Mouse (Mus musculus) neural tube, embryonic 12.5 days (tissue): ENCODE data around the gene B430306N03Rik. TPM values are rescaled to one million over a fixed set of nuclear protein-coding genes. Genes with fewer than 3 reads are reported as not detected.

Source experiments
- ATAC-seq: fragments of 200-750 bp; cut with Nextera tagmentation; 2 replicates; pipeline ENCODE4 v1.8.0; 2017; ENCODE audit warnings: low read depth, mild to moderate bottlenecking, moderate TSS enrichment, moderate library complexity; ENCODE audit not compliant: low FRiP score
- H3K27ac ChIP-seq: fragments of 300-500 bp; sonication (generic); 2 replicates; pipeline ENCODE4 v1.5.1; 2016
- H3K27me3 ChIP-seq: fragments of 300-500 bp; sonication (generic); replicated peaks from 2 replicates; pipeline ENCODE4 v1.6.1; 2016; ENCODE audit warnings: mild to moderate bottlenecking
- H3K36me3 ChIP-seq: fragments of 300-500 bp; sonication (generic); 2 replicates; pipeline ENCODE4 v1.6.1; 2016; ENCODE audit warnings: mild to moderate bottlenecking
- H3K4me1 ChIP-seq: fragments of 300-500 bp; sonication (generic); 2 replicates; pipeline ENCODE4 v1.6.1; 2016
- H3K4me2 ChIP-seq: fragments of 300-500 bp; sonication (generic); replicated peaks from 2 replicates; pipeline ENCODE4 v1.6.1; 2016; ENCODE audit warnings: mild to moderate bottlenecking
- H3K4me3 ChIP-seq: fragments of 300-500 bp; sonication (generic); 2 replicates; pipeline ENCODE4 v1.5.1; 2016
- H3K9ac ChIP-seq: fragments of 300-500 bp; sonication (generic); 2 replicates; pipeline ENCODE4 v1.6.1; 2016; ENCODE audit warnings: mild to moderate bottlenecking
- H3K9me3 ChIP-seq: fragments of 300-500 bp; sonication (generic); 2 replicates; pipeline ENCODE4 v1.6.1; 2016; ENCODE audit warnings: mild to moderate bottlenecking
- WGBS: fragments of 180-500 bp; shearing (Covaris S2); methylation state at CpG from one replicate; pipeline ENCODE4 v1.1.7; 2016; 5-methylcytosine and 5-hydroxymethylcytosine counted together
- polyA plus RNA-seq: library from polyadenylated mRNA; unstranded; fragments of >200 nt; fragmentation: Nextera tagmentation; extraction: Ambion mirVana; gene quantifications from 2 replicates; pipeline ENCODE4 v1.2.1, GENCODE M21; 2016

The B430306N03Rik gene
- polyA plus RNA-seq, 1 experiment from 2014 or later: not detected

DNA sequence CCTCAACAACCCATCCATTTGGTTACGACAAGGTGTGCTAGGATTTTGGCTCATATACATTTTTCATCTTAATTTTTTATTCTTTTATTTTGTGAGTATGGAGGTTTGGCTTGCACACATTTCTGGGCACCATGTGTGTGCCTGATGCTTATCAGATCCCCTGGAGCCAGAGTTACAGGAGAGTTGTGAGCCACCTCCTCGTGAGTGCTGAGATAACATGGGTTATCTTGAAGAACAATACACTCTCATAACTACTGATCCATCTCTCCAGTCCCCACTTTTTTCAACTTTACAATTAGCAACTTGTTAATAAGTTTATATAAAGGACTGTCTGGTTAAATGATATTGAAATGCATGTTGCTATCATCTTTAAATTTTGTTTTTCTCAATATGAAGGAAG, 5.3 kb downstream of the B430306N03Rik start:
- Histone ChIP-seq H3K4me3 (no peak overlapping the region), H3K4me1 (no peaks in the 10 kb centered on the region), H3K9ac (no peak overlapping the region), H3K4me2 (no peak overlapping the region), H3K27ac (no peak overlapping the region), H3K27me3 (no peaks in the 10 kb centered on the region), H3K9me3 (no peaks in the 10 kb centered on the region), H3K36me3 (no peaks in the 10 kb centered on the region)
- 82% methylated on average over 2 of the region's 2 CpGs for WGBS
- ATAC-seq: no peak

DNA sequence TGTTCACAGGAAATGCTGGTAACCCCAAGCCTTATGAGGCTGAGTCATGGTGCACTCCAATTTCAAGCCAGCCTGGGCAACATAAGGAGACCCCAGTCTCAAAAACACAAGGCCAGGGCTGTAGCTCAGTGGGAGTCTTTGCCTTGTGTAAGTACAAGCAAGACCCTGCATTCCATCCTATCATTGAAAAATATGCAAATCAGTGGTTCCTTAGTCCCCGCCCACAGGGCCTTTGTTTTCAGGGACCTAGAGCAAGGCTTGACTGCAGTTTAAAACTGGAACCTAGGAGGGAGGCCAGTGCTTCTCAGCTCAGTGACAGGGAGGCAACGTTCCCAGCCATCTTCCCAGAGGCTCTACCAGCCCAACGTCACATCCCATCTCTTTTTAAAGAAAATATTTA, 7.3 kb downstream of the B430306N03Rik start:
- Histone ChIP-seq H3K27ac (no peak overlapping the region), H3K4me3 (no peak overlapping the region), H3K4me1 (no peaks in the 10 kb centered on the region), H3K36me3 (no peaks in the 10 kb centered on the region), H3K9me3 (no peaks in the 10 kb centered on the region), H3K9ac (no peak overlapping the region), H3K4me2 (no peak overlapping the region), H3K27me3 (no peaks in the 10 kb centered on the region)
- ATAC-seq: no peak
- 76% methylated on average over 3 of the region's 3 CpGs for WGBS

DNA sequence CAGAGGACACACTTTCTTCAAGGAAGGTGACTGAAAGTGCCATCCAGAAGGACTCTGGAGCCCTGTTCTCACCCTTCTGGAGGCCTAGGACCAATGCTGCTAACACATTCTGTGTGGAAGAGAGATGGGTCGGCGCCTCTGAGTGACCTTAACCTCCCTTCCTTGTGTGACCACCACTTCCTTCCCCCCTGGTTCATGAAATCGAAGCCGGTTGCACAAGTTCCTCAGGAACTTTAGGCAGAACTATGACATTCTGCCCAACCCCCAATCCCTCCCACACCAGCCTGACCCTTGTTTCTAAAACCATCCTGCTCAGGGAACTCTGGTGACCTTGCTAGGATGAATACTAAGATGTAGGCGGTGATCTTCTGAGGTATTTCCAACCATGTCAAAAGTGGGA, 8.3 kb downstream of the B430306N03Rik start:
- no peak overlapping the region for H3K4me3 ChIP-seq
- WGBS: 97% methylated on average over 5 of the region's 5 CpGs
- no peaks in the 10 kb centered on the region for H3K9me3 ChIP-seq
- ATAC-seq: no peak
- H3K27me3 ChIP-seq: no peaks in the 10 kb centered on the region
- H3K9ac ChIP-seq: no peak overlapping the region
- H3K4me1 ChIP-seq: no peaks in the 10 kb centered on the region
- no peak overlapping the region for H3K27ac ChIP-seq
- no peaks in the 10 kb centered on the region for H3K36me3 ChIP-seq
- H3K4me2 ChIP-seq: no peak overlapping the region

DNA sequence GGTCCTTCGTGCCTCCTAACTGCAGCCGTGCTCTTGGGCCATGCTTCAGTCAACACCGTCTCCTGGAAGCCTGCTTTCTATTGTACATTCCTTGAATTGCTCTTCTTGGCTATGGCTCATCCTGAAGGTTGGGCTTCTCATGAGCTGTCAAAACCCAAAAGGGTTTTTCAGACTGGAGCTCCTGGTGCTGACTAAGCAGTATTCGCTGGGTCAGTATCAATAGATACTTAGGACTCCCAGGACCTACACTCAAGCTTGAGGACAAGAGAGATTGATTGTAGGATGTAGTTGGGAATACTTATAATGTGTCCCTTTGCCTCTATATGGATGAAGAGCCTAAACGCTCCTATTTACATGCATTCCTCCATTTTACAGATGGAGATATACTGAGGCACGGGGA, 9.2 kb downstream of the B430306N03Rik start:
- no peak for ATAC-seq
- Histone ChIP-seq H3K36me3 (no peaks in the 10 kb centered on the region), H3K9me3 (no peaks in the 10 kb centered on the region), H3K4me3 (no peak overlapping the region), H3K9ac (no peak overlapping the region), H3K27me3 (no peaks in the 10 kb centered on the region), H3K4me2 (no peak overlapping the region), H3K4me1 (no peaks in the 10 kb centered on the region), H3K27ac (no peak overlapping the region)
- WGBS: 97% methylated on average over 6 of the region's 6 CpGs

DNA sequence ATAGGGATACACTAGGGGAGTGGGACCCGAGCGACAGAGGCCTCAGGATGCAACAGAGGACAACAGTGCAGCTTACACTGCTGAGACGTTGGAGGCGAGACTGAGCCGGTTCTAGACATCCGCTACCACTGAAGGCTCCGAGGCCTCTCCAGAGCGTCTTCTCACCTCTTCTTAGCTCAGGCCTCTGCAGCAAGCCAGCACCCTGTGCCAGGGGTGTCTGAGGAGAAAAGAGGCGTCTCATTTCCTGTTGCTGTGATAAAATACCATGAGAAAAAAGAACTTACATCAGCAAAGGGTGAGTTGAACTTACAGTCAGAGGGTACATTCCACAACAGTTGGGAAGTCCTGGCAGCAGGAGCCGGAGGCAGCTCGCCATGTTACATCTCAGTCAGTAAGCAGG, 9.7 kb downstream of the B430306N03Rik start:
- ATAC-seq: no peak
- no peak overlapping the region for H3K4me2 ChIP-seq
- no peaks in the 10 kb centered on the region for H3K36me3 ChIP-seq
- WGBS: 92% methylated on average over 11 of the region's 11 CpGs
- H3K9me3 ChIP-seq: no peaks in the 10 kb centered on the region
- H3K27me3 ChIP-seq: no peaks in the 10 kb centered on the region
- H3K4me3 ChIP-seq: no peak overlapping the region
- H3K9ac ChIP-seq: no peak overlapping the region
- H3K27ac ChIP-seq: no peak overlapping the region
- H3K4me1 ChIP-seq: no peaks in the 10 kb centered on the region

DNA sequence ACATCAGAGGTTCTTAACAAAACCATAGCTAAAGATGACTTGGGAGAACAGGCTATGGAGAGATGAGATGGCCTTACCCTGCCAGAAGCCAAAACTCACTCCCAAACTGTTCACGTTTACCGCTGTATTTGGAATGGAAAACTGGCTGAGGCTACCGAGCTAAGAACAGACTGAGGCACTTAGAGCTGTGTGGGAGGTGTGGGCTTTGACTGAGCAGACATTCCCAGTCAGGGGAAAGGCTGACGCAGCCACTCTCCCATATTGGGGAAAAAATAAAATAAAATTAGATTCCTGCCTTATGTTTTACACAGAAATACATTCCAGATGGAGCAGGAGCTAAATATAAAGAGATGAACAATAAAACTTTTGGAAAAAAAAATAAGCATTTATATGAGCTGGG, 10.7 kb downstream of the B430306N03Rik start:
- H3K4me2 ChIP-seq: no peak overlapping the region

DNA sequence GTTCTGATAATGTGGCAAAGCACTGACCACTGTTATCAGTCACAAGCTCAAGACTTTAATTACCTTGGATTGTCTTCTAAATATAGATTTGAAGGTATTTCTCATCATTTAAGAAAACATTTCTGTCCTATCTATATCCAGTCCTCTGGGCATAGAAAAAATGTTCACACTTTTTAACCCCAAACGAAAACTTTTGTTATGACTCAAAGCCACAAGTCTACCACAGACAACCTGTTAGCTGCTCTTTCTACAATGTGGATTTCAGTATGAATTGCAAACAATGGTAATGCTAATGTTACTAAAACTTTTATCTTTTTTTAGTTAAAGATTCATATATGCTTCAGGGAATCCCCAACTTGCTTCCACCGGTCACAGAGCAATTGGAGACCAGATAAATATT, 16.6 kb downstream of the B430306N03Rik start:
- WGBS: 93% methylated on average over 2 of the region's 2 CpGs

More for the DNA sequence above, 10.7 kb downstream of the B430306N03Rik start:
- H3K27me3 ChIP-seq: no peaks in the 10 kb centered on the region
- H3K27ac ChIP-seq: no peak overlapping the region
- no peak overlapping the region for H3K9ac ChIP-seq
- no peak for ATAC-seq
- no peaks in the 10 kb centered on the region for H3K9me3 ChIP-seq
- WGBS: 86% methylated on average over 4 of the region's 4 CpGs
- no peak overlapping the region for H3K4me3 ChIP-seq
- no peaks in the 10 kb centered on the region for H3K4me1 ChIP-seq
- no peaks in the 10 kb centered on the region for H3K36me3 ChIP-seq

DNA sequence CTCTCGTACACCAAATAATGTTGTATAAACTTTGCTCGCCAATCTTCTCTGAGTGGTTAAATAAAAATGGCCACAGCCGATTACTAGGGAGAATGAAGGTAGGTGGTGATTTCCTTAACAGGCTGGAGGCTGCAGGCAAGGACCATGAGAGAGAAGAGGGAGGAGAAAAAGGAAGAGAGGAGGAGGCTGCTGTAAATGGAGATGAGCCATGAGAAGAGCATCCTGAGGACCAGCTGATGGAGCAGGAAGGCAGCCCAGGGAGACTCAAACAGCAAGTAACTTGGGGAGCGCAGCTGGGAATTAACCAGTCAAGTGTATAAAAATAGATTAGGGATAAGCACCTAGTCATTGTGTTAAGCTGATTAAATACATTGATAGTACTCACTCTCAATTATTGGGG, 18.2 kb downstream of the B430306N03Rik start:
- Histone ChIP-seq H3K36me3 (no peaks in the 10 kb centered on the region), H3K9ac (no peak overlapping the region), H3K4me2 (no peak overlapping the region), H3K27me3 (no peaks in the 10 kb centered on the region), H3K4me1 (no peaks in the 10 kb centered on the region), H3K9me3 (no peaks in the 10 kb centered on the region), H3K27ac (no peak overlapping the region), H3K4me3 (no peak overlapping the region)
- ATAC-seq: no peak
- 93% methylated on average over 4 of the region's 4 CpGs for WGBS

More for the DNA sequence above, 16.6 kb downstream of the B430306N03Rik start:
- H3K27me3 ChIP-seq: no peaks in the 10 kb centered on the region
- H3K4me2 ChIP-seq: no peak overlapping the region
- no peak overlapping the region for H3K4me3 ChIP-seq
- H3K36me3 ChIP-seq: no peaks in the 10 kb centered on the region
- no peak for ATAC-seq
- H3K9me3 ChIP-seq: no peaks in the 10 kb centered on the region
- no peak overlapping the region for H3K9ac ChIP-seq
- H3K27ac ChIP-seq: no peak overlapping the region
- H3K4me1 ChIP-seq: no peaks in the 10 kb centered on the region

DNA sequence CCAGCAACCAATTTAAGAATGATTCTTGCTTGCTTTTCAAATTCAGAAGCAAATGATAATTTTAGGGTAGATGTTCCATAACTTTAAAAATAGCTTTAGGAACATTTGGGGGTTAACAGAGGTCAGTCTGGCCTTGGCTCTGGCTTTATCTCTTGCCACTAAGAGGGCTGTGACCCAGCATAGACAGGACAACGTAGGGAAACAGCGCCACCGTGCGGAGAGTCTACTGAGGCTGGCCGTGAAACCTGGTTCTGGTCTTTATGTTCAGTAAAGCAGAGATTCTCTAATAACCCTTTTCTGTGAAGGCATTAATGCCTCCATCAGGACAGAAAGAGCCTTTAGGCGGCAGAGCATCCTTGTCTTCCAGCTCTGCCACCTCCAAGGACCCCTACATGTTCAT, 20.9 kb downstream of the B430306N03Rik start:
- no peak for ATAC-seq
- H3K9ac ChIP-seq: no peak overlapping the region

DNA sequence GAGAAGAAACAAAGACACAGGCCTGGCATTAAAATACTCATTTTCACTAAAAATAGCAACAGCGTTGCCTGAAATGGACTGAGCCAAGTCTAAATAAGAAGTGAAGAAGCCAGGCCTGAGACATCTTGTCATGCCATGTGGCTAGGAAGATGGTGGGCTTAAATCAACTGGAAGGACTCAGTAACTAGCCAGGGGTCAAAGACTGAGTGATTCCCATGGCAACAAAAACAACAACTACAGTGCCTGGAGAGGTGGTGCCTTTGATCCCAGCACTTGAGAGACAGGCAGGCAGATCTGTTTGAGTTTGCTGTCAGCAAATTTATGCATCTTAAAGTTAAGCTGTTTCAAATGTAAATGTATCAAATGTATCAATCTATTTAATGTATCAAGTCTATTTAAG, 24.3 kb downstream of the B430306N03Rik start:
- no peaks in the 10 kb centered on the region for H3K36me3 ChIP-seq
- no peak for ATAC-seq

More for the DNA sequence above, 20.9 kb downstream of the B430306N03Rik start:
- Histone ChIP-seq H3K4me1 (no peaks in the 10 kb centered on the region), H3K27ac (no peak overlapping the region), H3K4me2 (no peak overlapping the region), H3K9me3 (no peaks in the 10 kb centered on the region), H3K27me3 (no peaks in the 10 kb centered on the region), H3K4me3 (no peak overlapping the region), H3K36me3 (no peaks in the 10 kb centered on the region)
- 2% methylated on average over 6 of the region's 6 CpGs for WGBS

DNA sequence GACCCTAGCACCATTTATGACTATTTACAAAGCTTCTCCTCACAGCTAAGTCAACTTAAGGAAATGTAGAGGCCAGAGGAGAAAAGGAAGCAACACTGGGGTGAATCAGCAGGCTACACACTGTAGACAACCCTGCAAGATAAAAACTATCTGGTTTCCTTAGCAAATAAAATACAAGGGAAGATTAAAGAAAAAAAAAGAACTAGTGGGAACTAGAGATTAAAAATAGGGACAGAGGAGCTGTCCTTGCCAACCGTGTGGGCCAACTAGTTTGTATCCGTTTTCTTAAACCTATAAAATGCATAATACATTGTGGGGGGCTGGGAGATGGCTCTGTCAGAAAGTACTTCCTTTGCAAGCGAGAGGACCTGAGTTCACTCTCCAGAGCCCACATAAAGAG, 26.0 kb downstream of the B430306N03Rik start:
- no peak for ATAC-seq
- no peak overlapping the region for H3K4me3 ChIP-seq
- H3K4me2 ChIP-seq: no peak overlapping the region
- no peaks in the 10 kb centered on the region for H3K36me3 ChIP-seq
- no peaks in the 10 kb centered on the region for H3K9me3 ChIP-seq
- no peaks in the 10 kb centered on the region for H3K27me3 ChIP-seq
- no peak overlapping the region for H3K9ac ChIP-seq
- H3K4me1 ChIP-seq: no peaks in the 10 kb centered on the region
- WGBS: 84% methylated on average over 3 of the region's 3 CpGs
- no peak overlapping the region for H3K27ac ChIP-seq

More for the DNA sequence above, 24.3 kb downstream of the B430306N03Rik start:
- Histone ChIP-seq H3K4me2 (no peak overlapping the region), H3K27me3 (no peaks in the 10 kb centered on the region), H3K4me1 (no peaks in the 10 kb centered on the region), H3K4me3 (no peak overlapping the region), H3K9me3 (no peaks in the 10 kb centered on the region), H3K27ac (no peak overlapping the region), H3K9ac (no peak overlapping the region)
- WGBS: 93% methylated on average over 1 of the region's 1 CpGs

DNA sequence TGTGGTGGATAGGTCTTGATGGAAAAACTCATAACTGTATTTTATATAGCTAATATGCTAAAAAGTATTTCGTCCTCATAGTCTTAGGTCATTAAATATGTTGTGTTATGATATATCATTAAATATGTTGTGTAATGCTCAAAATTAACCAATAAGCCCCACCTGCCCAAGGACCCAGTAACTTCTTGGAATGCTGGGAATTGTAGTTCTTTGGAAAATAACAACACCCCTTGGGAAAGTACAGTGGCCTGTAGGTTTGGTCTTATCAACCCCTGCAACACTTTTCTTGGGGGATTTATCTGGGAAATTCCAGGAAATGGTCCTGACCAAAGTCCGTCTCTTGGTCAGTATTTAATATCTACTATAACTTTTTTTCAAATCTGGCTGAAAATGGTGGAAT, 27.1 kb downstream of the B430306N03Rik start:
- Histone ChIP-seq H3K4me3 (no peak overlapping the region), H3K9ac (no peak overlapping the region), H3K9me3 (no peaks in the 10 kb centered on the region), H3K27me3 (no peaks in the 10 kb centered on the region), H3K36me3 (no peaks in the 10 kb centered on the region), H3K4me2 (no peak overlapping the region), H3K4me1 (no peaks in the 10 kb centered on the region), H3K27ac (no peak overlapping the region)
- no peak for ATAC-seq
- 91% methylated on average over 2 of the region's 2 CpGs for WGBS

DNA sequence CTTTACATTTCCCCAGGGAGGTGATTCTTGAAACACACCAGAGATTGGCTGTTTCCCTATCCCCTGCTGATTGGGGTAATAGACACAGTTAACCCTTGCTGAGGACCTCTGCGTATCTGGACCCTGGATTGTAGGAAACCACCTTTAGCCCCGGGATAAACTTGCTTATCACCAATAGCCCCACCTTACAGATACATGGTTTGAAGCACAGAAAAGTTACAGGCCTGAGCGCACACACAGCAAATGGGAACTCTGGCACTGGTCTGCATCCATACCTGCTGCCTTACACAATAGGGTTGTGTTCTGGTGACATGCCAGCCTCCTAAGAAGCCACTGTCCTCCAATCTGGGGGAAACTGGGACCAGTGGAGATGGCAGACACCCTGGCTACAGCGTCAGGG, 29.9 kb downstream of the B430306N03Rik start:
- Histone ChIP-seq H3K4me1 (no peaks in the 10 kb centered on the region), H3K36me3 (no peaks in the 10 kb centered on the region), H3K27me3 (no peaks in the 10 kb centered on the region), H3K9me3 (no peaks in the 10 kb centered on the region), H3K9ac (no peak overlapping the region), H3K27ac (no peak overlapping the region), H3K4me3 (no peak overlapping the region), H3K4me2 (no peak overlapping the region)
- WGBS: 82% methylated on average over 4 of the region's 4 CpGs
- no peak for ATAC-seq
